Mouse (Mus musculus): ENCODE measurements at regions not wholly inside any gene's neighbourhood (a gene's known extent, or its start where the extent isn't known, plus 50 kb on each side); places are given as distances from the start of the nearest gene placed in this dataset.

DNA sequence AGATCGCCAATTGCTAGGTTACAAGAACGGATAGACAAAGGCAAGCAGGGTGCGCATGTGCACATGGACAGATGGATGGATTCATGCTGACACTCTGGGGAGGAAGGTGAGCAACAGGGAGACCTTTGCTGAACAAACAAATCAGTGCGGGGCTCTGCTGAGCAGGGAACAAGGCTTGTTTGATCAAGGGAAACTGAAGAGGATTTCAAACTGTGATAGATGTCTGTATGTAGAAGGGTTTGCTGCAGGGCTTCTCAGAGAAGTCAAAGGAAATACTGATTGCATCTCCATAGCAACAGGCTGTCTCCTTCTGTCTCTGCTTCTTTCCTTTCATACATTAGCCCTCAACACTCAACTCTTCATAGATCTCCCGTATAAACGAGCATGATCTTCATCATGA is 185.5 kb upstream of the Rnd3 start:
- ATAC-seq (replicated peaks; ENCODE audit: low FRiP score, low TSS enrichment, low read depth) (no peak), DNase-seq (ENCODE audit: low spot score) (no peak)
- no peaks in the 10 kb centered on the region for H3K36me3 ChIP-seq (ENCODE audit: control insufficient read depth, insufficient read depth, low read length)
- no peaks in the 10 kb centered on the region for H3K4me1 ChIP-seq (replicated peaks; ENCODE audit: control insufficient read depth, insufficient read depth, low read length)
- WGBS = 65% methylated on average over 6 of the region's 6 CpGs
- no peaks in the 10 kb centered on the region for H3K27me3 ChIP-seq (replicated peaks; ENCODE audit: control insufficient read depth, insufficient read depth, low read length)
- H3K4me3 ChIP-seq (ENCODE audit: low read depth, low read length) = no peak overlapping the region
- H3K27ac ChIP-seq (ENCODE audit: low read depth) = no peak overlapping the region
- no peak overlapping the region for H3K4me2 ChIP-seq (ENCODE audit: low read length)
- no peak overlapping the region for H3K9ac ChIP-seq (ENCODE audit: low read length)
- H3K9me3 ChIP-seq (ENCODE audit: control insufficient read depth, low read length) = no peaks in the 10 kb centered on the region

GRCm38 (mm10) chr2:51327081-51327480 is 178.2 kb upstream of the Rnd3 start:
- Histone ChIP-seq H3K9ac (ENCODE audit: low read length) (no peak overlapping the region), H3K9me3 (ENCODE audit: control insufficient read depth, low read length) (no peaks in the 10 kb centered on the region), H3K4me1 (replicated peaks; ENCODE audit: control insufficient read depth, insufficient read depth, low read length) (no peaks in the 10 kb centered on the region), H3K4me3 (ENCODE audit: low read depth, low read length) (no peak overlapping the region), H3K27ac (ENCODE audit: low read depth) (no peak overlapping the region), H3K4me2 (ENCODE audit: low read length) (no peak overlapping the region), H3K27me3 (replicated peaks; ENCODE audit: control insufficient read depth, insufficient read depth, low read length) (no peaks in the 10 kb centered on the region), H3K36me3 (ENCODE audit: control insufficient read depth, insufficient read depth, low read length) (no peaks in the 10 kb centered on the region)
- DNase-seq (ENCODE audit: low spot score) (no peak), ATAC-seq (replicated peaks; ENCODE audit: low FRiP score, low TSS enrichment, low read depth) (no peak)
- WGBS = 79% methylated on average over 8 of the region's 8 CpGs

DNA sequence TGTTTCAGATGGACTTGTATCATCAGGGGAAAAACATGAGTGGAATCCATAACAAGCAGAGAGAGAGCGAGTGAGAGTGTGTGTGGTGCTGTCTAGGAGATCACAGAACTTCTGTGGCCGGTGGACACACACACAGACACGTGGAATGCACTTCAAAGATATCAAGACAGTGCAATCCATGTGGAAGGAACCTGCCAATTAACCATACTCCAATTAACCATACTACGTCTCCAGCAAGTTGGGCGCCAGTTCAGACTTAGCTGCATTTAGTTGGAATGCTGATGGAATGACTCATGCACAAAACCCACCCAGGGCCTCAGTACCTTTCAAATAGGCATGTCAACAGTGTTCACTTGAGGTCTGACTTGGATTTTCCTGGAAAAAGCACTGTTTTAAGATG is 172.8 kb upstream of the Rnd3 start:
- Histone ChIP-seq H3K4me1 (replicated peaks; ENCODE audit: control insufficient read depth, insufficient read depth, low read length) (no peaks in the 10 kb centered on the region), H3K36me3 (ENCODE audit: control insufficient read depth, insufficient read depth, low read length) (no peaks in the 10 kb centered on the region), H3K9ac (ENCODE audit: low read length) (no peak overlapping the region), H3K27me3 (replicated peaks; ENCODE audit: control insufficient read depth, insufficient read depth, low read length) (no peaks in the 10 kb centered on the region), H3K9me3 (ENCODE audit: control insufficient read depth, low read length) (0 out of 2 replicates have a peak, but pooled peaks cover 3% of the 10 kb centered on the region), H3K27ac (ENCODE audit: low read depth) (no peak overlapping the region), H3K4me3 (ENCODE audit: low read depth, low read length) (no peak overlapping the region), H3K4me2 (ENCODE audit: low read length) (no peak overlapping the region)
- 73% methylated on average over 5 of the region's 5 CpGs for WGBS
- ATAC-seq (replicated peaks; ENCODE audit: low FRiP score, low TSS enrichment, low read depth) (no peak), DNase-seq (ENCODE audit: low spot score) (no peak)

DNA sequence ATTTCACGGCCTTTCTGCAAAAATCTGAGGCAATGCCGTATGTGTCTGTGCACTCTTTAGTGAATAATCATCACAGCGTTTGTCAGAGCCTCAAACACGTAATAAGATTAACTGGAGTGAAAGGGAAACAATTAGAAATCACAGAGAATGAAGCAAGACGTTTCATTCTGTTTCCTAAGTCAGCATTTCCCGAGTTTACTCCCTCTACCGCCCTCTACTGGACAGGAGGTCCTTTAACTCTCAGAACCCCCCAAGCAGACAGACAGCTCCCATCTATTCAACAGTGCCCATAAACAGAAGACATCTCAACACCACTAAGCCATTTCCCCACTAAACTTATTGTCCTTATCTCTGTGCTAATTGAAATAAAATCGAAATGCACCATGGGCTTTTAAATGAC is 167.5 kb upstream of the Rnd3 start:
- Histone ChIP-seq H3K27ac (ENCODE audit: low read depth) (no peak overlapping the region), H3K9ac (ENCODE audit: low read length) (no peak overlapping the region), H3K36me3 (ENCODE audit: control insufficient read depth, insufficient read depth, low read length) (no peaks in the 10 kb centered on the region), H3K4me3 (ENCODE audit: low read depth, low read length) (no peak overlapping the region), H3K4me2 (ENCODE audit: low read length) (no peak overlapping the region), H3K9me3 (ENCODE audit: control insufficient read depth, low read length) (0 out of 2 replicates have a peak, but pooled peaks cover 3% of the 10 kb centered on the region), H3K4me1 (replicated peaks; ENCODE audit: control insufficient read depth, insufficient read depth, low read length) (no peaks in the 10 kb centered on the region), H3K27me3 (replicated peaks; ENCODE audit: control insufficient read depth, insufficient read depth, low read length) (no peaks in the 10 kb centered on the region)
- WGBS = 85% methylated on average over 8 of the region's 8 CpGs
- no peak for DNase-seq (ENCODE audit: low spot score)
- ATAC-seq (replicated peaks; ENCODE audit: low FRiP score, low TSS enrichment, low read depth) = no peak

- no peaks in the 10 kb centered on the region for H3K27me3 ChIP-seq (replicated peaks; ENCODE audit: control insufficient read depth, insufficient read depth, low read length)
- no peak overlapping the region for H3K9ac ChIP-seq (ENCODE audit: low read length)
- ATAC-seq (replicated peaks; ENCODE audit: low FRiP score, low TSS enrichment, low read depth) = no peak
Observed at GRCm38 (mm10) chr2:51313414-51313813, 164.5 kb upstream of the Rnd3 start.

GRCm38 (mm10) chr2:51306257-51306656 is 157.3 kb upstream of the Rnd3 start:
- H3K27me3 ChIP-seq (replicated peaks; ENCODE audit: control insufficient read depth, insufficient read depth, low read length) = no peaks in the 10 kb centered on the region
- H3K9me3 ChIP-seq (ENCODE audit: control insufficient read depth, low read length) = no peaks in the 10 kb centered on the region
- no peaks in the 10 kb centered on the region for H3K36me3 ChIP-seq (ENCODE audit: control insufficient read depth, insufficient read depth, low read length)
- no peak overlapping the region for H3K4me3 ChIP-seq (ENCODE audit: low read depth, low read length)
- DNase-seq (ENCODE audit: low spot score) = no peak
- ATAC-seq (replicated peaks; ENCODE audit: low FRiP score, low TSS enrichment, low read depth) = no peak
- H3K4me2 ChIP-seq (ENCODE audit: low read length) = no peak overlapping the region
- 84% methylated on average over 1 of the region's 1 CpGs for WGBS
- H3K9ac ChIP-seq (ENCODE audit: low read length) = no peak overlapping the region
- no peaks in the 10 kb centered on the region; the same call in 1 of the 2 replicates for H3K4me1 ChIP-seq (replicated peaks; ENCODE audit: control insufficient read depth, insufficient read depth, low read length)
- no peak overlapping the region for H3K27ac ChIP-seq (ENCODE audit: low read depth)

More at GRCm38 (mm10) chr2:51313414-51313813, 164.5 kb upstream of the Rnd3 start:
- WGBS = 82% methylated on average over 4 of the region's 4 CpGs
- Histone ChIP-seq H3K9me3 (ENCODE audit: control insufficient read depth, low read length) (0 out of 2 replicates have a peak, but pooled peaks cover 3% of the 10 kb centered on the region), H3K36me3 (ENCODE audit: control insufficient read depth, insufficient read depth, low read length) (no peaks in the 10 kb centered on the region), H3K4me1 (replicated peaks; ENCODE audit: control insufficient read depth, insufficient read depth, low read length) (no peaks in the 10 kb centered on the region), H3K27ac (ENCODE audit: low read depth) (no peak overlapping the region), H3K4me2 (ENCODE audit: low read length) (no peak overlapping the region), H3K4me3 (ENCODE audit: low read depth, low read length) (no peak overlapping the region)
- no peak for DNase-seq (ENCODE audit: low spot score)

DNA sequence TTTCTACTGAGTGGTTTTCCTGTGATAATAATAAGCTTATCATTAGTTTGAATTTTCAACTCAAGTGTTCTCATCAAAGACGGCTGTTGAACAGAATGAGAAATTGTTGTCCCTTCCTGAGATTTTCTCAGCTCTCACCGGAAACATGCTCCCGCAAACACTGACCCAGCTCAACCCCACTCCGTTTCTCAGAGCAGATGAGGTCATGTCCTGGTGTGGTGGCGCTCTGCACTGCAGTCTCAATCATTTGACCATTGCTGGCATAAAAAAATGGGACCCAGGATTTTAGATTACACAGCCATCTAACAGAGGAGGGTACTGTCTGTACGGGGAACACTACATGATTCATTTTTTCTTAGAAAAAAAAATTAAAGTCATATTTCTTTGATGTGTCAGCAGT is 156.5 kb upstream of the Rnd3 start:
- H3K27me3 ChIP-seq (replicated peaks; ENCODE audit: control insufficient read depth, insufficient read depth, low read length) = no peaks in the 10 kb centered on the region
- ATAC-seq (replicated peaks; ENCODE audit: low FRiP score, low TSS enrichment, low read depth) (no peak), DNase-seq (ENCODE audit: low spot score) (no peak)
- no peaks in the 10 kb centered on the region; the same call in 1 of the 2 replicates for H3K4me1 ChIP-seq (replicated peaks; ENCODE audit: control insufficient read depth, insufficient read depth, low read length)
- no peak overlapping the region for H3K27ac ChIP-seq (ENCODE audit: low read depth)
- H3K36me3 ChIP-seq (ENCODE audit: control insufficient read depth, insufficient read depth, low read length) = no peaks in the 10 kb centered on the region
- H3K4me2 ChIP-seq (ENCODE audit: low read length) = no peak overlapping the region
- H3K9ac ChIP-seq (ENCODE audit: low read length) = no peak overlapping the region
- 42% methylated on average over 6 of the region's 6 CpGs for WGBS
- no peaks in the 10 kb centered on the region for H3K9me3 ChIP-seq (ENCODE audit: control insufficient read depth, low read length)
- H3K4me3 ChIP-seq (ENCODE audit: low read depth, low read length) = no peak overlapping the region

DNA sequence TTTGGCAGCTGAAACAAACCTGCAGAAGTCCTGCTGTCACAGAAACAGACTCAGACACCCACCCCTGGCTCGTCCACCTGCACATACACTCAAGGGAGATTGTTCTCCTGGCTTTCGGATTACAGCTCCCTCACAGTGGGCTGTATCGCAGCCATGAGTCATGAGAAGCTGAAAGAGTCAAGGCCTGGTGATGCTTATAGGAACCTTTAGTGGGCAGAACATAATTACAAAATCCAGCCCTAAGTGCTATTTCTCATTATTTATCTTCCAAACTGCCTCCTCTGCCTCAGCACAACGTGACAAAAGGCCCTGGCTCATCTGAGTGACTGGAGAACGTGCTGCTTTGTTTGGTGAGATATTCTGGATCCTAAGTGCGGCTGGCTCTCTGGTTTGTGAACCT is 155.8 kb upstream of the Rnd3 start:
- H3K27ac ChIP-seq (ENCODE audit: low read depth) = no peak overlapping the region
- no peaks in the 10 kb centered on the region for H3K9me3 ChIP-seq (ENCODE audit: control insufficient read depth, low read length)
- H3K4me1 ChIP-seq (replicated peaks; ENCODE audit: control insufficient read depth, insufficient read depth, low read length) = no peaks in the 10 kb centered on the region; the same call in 1 of the 2 replicates
- H3K4me3 ChIP-seq (ENCODE audit: low read depth, low read length) = no peak overlapping the region
- no peaks in the 10 kb centered on the region for H3K27me3 ChIP-seq (replicated peaks; ENCODE audit: control insufficient read depth, insufficient read depth, low read length)
- no peak for DNase-seq (ENCODE audit: low spot score)
- 58% methylated on average over 6 of the region's 6 CpGs for WGBS
- no peaks in the 10 kb centered on the region for H3K36me3 ChIP-seq (ENCODE audit: control insufficient read depth, insufficient read depth, low read length)
- ATAC-seq (replicated peaks; ENCODE audit: low FRiP score, low TSS enrichment, low read depth) = no peak
- H3K4me2 ChIP-seq (ENCODE audit: low read length) = no peak overlapping the region
- no peak overlapping the region for H3K9ac ChIP-seq (ENCODE audit: low read length)

DNA sequence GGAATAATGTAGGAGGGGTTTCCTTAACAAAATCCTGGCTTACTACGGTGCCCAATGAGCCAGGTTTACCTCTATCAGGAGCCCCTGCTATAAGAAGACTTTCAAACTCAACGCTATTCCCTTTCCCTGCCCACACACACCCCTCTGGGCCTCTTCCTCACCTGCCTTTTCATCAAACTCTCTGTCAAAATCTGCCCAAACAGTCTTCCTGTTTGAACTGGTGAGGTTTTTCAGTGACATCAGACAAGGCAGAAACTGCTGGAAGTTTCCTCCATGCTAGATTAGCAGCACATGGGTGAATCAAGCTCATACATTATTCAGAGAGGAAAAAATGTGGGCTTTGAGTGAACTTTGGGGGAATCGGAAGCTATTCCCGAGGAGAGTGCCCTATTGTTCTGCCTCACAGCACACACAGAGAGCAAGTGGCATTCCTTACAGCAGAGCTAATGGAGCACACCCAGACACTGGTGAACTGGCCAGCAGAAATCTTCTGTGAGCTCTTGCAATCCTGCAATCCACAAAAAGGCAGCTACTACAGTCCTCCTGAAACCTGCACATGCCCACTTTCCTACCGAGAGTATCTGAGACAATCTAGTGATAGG is 141.8 kb upstream of the Rnd3 start:
- Histone ChIP-seq H3K27me3 (replicated peaks; ENCODE audit: control insufficient read depth, insufficient read depth, low read length) (no peaks in the 10 kb centered on the region), H3K9me3 (ENCODE audit: control insufficient read depth, low read length) (no peaks in the 10 kb centered on the region), H3K4me3 (ENCODE audit: low read depth, low read length) (no peak overlapping the region), H3K4me2 (ENCODE audit: low read length) (no peak overlapping the region), H3K36me3 (ENCODE audit: control insufficient read depth, insufficient read depth, low read length) (no peaks in the 10 kb centered on the region), H3K9ac (ENCODE audit: low read length) (no peak overlapping the region), H3K4me1 (replicated peaks; ENCODE audit: control insufficient read depth, insufficient read depth, low read length) (no peaks in the 10 kb centered on the region), H3K27ac (ENCODE audit: low read depth) (no peak overlapping the region)
- ATAC-seq (replicated peaks; ENCODE audit: low FRiP score, low TSS enrichment, low read depth) (no peak), DNase-seq (ENCODE audit: low spot score) (no peak)
- WGBS = 54% methylated on average over 5 of the region's 5 CpGs

Data from intestine, embryonic 14.5 days (tissue).